Mouse (Mus musculus) urinary bladder, adult 2 months (tissue): ENCODE data around the gene Sgcg. TPM values are rescaled to one million over a fixed set of nuclear protein-coding genes. Genes with fewer than 3 reads are reported as not detected.

Source experiments
- DNase-seq: peaks from one replicate; pipeline ENCODE4 v3.0.0; 2022; ENCODE audit warnings: low spot score
- polyA plus RNA-seq: library from polyadenylated mRNA; depleted of rRNA; stranded (reverse); fragments of >200 nt; gene quantifications from 2 replicates; pipeline ENCODE4 v1.2.3, GENCODE M21; 2012; rRNA removed

The Sgcg gene
- 3.7 and 5.2 TPM in 2 replicates for polyA plus RNA-seq

GRCm38 (mm10) chr14:61258352-61258751 is at the start of gene Sgcg:
Gene Sgcg, minus strand, starts transcription at chr14:61258490.
- DNase-seq = peak; percentile 24

DNA sequence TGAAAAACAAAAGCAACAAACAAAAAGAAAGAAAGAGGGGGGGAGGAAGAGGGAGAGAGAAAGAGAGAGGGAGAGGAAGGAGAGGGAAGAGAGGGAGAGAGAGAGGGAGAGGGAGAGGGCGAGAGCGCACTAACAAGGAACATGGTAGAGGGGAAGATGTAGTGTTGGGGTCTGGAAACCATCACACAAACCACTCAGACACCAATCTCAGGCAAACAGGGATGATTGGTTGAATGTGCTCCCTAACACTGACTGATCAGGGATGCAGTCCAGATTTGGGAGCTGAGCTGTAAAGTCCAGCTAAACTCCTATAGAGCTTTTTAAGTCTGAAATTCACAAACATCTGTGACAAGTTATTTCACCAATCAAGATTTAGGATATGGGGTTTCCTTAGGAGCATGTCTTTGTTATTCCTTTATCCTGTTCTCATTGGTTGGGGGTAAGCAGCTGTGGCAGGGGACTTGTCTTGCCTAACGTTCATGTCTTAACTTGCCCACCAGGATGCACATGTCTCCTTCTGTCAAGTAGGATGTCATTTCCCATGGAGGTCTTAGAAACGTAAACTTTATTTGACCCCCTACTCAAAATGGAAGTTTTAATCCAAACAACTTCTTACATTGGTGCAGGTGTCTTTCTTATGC is 45.8 kb upstream of the Sgcg start:
- no peak for DNase-seq

- DNase-seq = no peak
Observed at GRCm38 (mm10) chr14:61302428-61302827, 44.1 kb upstream of the Sgcg start.

DNA sequence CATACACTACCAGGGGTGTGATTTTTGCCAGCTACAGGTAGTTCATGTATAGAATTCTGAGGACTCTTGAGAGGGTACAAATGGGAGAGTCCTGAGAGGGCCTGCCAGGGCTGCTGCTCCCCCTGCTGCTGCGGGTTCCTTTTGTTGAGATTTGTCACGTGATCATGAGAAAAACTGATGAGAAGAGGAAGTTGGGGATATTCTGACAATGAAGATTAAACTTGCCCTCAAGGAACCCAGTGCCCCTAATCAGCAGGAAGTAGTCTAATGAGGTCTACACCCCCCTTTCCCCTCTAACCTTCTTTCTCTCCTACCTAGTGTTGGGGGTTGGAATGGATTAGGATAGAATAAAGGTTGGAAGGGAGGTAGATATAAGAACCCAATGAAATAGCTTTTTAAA is 43.0 kb upstream of the Sgcg start:
- no peak for DNase-seq

GRCm38 (mm10) chr14:61299810-61300209 is 41.5 kb upstream of the Sgcg start:
- DNase-seq = no peak

DNA sequence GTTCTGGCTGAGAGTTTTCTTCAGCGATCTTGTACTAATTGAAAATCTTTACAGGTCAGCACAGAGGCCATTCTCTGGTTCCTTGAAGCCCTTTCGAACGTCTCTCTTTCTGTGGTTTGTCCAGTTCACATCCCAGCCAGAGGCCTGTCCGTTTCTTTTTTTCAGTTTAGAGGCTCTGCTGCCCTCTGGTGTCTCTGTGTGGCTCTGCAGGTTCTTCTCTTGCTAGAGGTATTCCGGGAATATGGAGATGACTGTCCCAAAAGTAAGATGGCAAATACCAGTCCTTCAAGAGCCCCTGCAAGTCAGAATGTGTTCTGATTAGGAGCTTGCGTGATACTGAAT is 36.4 kb upstream of the Sgcg start:
- DNase-seq = no peak

DNA sequence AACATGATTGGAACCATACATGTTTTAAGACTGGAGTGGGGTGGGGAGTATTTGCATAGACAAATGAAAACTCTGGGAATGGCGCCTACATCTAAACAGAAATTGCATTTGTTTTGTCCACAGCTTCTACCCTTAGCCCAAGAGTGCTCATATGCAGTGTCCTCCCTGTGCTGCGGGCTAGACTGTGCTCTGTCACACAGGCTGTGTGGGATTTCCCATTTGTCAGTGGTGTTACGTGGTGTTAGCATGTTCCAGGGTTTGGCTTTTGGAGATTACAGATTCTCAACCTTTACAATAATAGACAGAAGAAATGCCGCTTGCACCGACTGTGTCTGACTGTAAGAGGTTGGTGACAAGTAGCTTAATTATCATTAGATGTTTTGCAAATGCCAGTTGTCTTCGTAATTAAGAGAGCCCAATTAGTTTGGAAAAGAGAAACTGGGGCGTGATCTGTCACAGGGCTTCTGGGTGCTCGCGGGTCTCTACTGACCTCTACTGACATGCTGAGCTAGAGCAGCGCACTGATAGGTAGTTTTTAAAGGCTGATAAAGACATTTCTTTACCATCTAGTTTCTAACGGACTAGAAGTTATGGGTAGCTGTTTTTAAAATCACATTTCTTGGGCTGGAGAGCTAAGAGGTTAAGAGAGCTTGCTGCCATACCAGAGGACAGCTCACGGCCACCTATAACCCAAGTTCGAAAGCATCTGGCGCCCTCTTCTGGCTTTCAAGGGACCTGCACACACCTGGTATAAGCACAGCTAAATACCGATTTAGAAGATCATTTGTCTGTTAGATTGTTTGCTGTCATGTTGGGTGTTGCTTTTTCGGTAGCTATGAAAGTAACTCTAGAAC is 35.8 kb upstream of the Sgcg start:
- no peak for DNase-seq

DNA sequence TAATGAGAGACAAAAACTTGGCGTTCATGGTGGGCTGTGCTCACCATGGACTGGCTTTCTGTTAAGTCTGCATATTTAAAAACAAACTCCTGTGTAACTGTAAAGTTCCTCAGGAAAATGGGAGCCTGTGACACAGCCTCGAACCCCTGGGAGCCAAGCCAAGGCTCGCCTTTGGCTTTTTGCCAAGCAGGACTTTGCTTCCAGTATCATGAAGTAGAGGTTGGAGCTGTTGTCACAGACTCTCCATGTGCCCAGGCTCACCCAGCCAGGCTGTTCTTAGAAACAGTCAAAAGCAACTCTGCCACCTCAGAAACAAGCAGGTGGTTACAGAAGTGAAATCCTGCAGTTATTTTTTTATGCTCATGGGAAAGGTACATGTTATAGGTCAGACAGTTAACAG is 32.4 kb upstream of the Sgcg start:
- no peak for DNase-seq

GRCm38 (mm10) chr14:61288606-61289286 is 30.5 kb upstream of the Sgcg start:
- DNase-seq = no peak

GRCm38 (mm10) chr14:61278676-61279300 is 20.5 kb upstream of the Sgcg start:
- DNase-seq = no peak

DNA sequence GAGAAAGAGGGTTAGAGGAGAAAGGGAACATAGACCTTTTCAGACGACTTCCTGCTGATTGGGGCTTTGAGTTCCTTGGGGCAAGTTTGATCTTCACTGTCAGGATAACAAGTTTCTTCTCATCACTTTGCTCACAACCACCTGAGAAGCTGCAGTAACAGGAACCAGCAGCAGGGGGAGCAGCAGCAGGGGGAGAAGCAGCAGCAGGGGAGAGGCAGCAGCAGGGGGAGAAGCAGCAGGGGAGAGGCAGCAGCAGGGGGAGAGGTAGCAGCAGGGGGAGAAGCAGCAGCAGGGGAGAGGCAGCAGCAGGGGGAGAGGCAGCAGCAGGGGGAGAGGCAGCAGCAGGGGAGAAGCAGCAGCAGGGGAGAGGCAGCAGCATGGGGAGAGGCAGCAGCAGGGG is 19.0 kb upstream of the Sgcg start:
- DNase-seq = peak; percentile 33

- DNase-seq = no peak
Observed at GRCm38 (mm10) chr14:61274414-61275198, 16.3 kb upstream of the Sgcg start.

DNA sequence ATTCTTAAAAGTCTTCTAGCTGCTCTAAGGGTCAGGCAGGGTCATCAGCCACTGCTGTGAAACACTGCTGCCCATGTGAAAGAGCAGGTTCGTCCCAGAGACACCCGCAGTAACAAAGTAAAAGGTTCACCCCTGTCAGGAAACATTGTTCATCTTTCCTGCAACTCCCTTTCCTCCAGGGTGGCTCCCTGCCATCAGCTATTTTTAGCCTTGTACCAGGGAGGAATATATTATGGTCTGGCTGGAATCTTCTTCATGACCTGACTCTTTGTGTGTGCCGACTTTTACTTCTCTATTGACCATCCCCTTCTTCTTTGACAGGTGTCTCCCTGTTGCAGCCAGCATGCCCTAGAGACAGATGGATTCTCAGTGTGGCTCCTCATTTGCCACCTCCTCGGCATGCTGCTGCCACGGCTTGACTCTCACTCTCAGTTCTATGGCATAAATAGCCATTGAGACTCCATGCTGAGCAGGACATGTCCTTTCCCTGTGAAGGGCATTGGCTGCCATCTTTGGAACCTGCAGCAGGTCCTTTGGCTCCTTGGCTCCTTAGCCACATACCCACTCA is 9.7 kb upstream of the Sgcg start:
- no peak for DNase-seq

DNA sequence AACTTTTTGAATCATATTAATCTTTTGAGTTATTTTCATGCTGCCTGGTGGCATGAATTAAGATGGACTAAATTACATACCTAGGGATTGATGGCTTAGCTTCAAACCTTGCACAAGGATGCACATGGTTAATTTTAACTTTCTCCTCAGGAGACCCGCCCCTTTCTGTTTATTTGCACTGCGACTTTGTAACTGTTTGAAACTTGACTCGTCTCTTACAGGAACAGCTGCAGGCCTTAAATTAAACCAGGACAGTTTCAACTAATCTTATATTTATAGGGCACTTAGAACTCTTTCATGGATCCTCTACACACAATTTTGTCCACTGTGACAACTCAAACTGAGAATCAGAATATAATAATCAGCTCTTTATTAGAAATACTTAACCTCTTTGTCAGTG is 794 bp upstream of the Sgcg start:
- no peak for DNase-seq

DNA sequence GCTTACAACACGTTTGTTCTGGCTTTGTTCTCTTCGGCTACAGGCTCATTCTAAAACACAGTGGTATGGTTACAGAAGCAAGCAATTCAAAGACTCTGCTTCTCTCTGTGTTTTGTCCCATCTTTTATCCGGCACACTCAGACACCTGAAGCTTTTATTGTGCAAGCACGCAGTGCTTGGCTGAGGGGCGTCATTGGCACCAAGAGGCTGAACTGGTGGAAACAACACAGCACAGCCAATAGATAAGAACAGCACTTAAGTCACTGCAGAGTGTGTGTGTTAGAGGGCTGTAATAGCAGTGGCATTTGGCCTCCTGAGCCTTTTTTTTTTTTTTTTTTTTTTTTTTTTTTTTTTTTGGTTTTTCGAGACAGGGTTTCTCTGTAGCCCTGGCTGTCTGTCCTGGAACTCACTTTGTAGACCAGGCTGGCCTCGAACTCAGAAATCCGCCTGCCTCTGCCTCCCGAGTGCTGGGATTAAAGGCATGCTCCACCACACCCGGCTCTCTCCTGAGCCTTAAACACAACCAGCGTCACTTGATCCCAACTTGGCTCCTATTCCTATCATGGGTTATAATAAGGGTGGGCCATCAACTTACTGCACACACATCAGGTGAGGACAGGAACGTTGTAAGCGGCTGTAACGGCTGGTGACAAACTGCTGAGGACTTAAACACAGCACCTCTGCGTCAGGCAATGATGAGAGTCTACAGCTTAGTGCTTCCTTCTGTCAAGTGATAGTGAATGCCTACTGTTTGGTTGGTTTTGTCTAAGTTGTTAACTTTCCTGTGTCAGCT is 5.5 kb downstream of the Sgcg start:
- no peak for DNase-seq

- DNase-seq = no peak
Observed at GRCm38 (mm10) chr14:61246444-61246843, 11.8 kb downstream of the Sgcg start.

- DNase-seq = no peak
Observed at GRCm38 (mm10) chr14:61242611-61243010, 15.7 kb downstream of the Sgcg start.

- no peak for DNase-seq
Observed at GRCm38 (mm10) chr14:61238751-61239150, 19.5 kb downstream of the Sgcg start.

- no peak for DNase-seq
Observed at GRCm38 (mm10) chr14:61237101-61237654, 21.1 kb downstream of the Sgcg start.

DNA sequence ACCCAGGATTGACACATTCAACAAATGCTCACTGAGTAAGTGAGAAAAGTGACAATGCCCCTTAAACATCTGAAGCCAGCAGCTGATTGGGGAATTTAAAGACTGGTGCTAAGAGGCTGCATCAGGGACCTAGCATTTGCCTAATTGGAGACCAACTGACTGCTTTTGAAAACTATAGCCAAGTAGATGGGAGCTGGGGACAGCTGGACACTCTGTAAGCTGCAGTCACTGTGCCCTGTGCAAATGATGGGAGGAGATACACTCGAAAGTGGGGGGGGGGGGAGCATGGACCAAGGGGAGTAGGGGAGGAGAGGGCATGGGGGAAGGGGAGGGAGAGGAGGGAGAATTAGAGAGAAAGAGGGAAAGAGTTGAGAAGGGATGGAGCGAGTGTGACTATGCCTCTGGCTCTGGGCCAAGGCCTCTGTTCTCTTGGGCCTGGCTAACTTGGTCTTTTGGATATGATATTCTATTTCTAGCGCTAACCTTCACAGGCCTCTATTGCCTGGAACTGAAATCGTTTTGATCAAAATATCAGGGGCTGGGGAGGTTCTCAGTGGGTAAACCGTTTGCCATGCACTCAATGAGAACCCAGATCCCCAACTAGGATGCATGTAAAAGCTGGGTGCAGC is 22.3 kb downstream of the Sgcg start:
- no peak for DNase-seq
